ENCODE assay signal across 13 mouse cellular contexts in genomic region chr10:25271756-25272155, GRCm38 (mm10). TPM values are rescaled to one million over a fixed set of nuclear protein-coding genes. Genes with fewer than 3 reads are reported as not detected.
DNase-seq lines count a peak whose midpoint lies in the region; ATAC-seq and TF ChIP-seq lines count a peak whose summit lies in the region.
"Had no signal": no experiment of that assay in that cellular context is flagged by ENCODE, and none has a peak within 500 bp of the region (broad histone marks: within the 10 kb centered on the region; RNA-seq: fewer than 3 reads in every experiment).

No protein-coding gene starts in this region.

- H3K9me3 ChIP-seq in forebrain, embryonic 10.5 days = no peaks in the 10 kb centered on the region
- no peaks in the 10 kb centered on the region for H3K9me3 ChIP-seq in forebrain, postnatal 0 days (ENCODE audit: low read length)
- no peaks in the 10 kb centered on the region for H3K9me3 ChIP-seq in embryonic facial prominence, embryonic 13.5 days
- H3K9me3 ChIP-seq in stomach, embryonic 16.5 days (replicated peaks; ENCODE audit: control insufficient read depth, low read length) = no peaks in the 10 kb centered on the region
- H3K9me3 ChIP-seq: liver, embryonic 15.5 days had no signal

- ATAC-seq in forebrain, postnatal 0 days = no peak
- ATAC-seq in embryonic facial prominence, embryonic 13.5 days (ENCODE audit: insufficient number of reproducible peaks, insufficient read depth, low FRiP score, low TSS enrichment, low read depth) = no peak
- no peak for ATAC-seq in stomach, embryonic 16.5 days (ENCODE audit: insufficient read depth, low FRiP score)
- ATAC-seq: hindbrain, embryonic 16.5 days had no signal

- no peak overlapping the region for H3K9ac ChIP-seq in forebrain, postnatal 0 days
- H3K9ac ChIP-seq in embryonic facial prominence, embryonic 13.5 days = no peak overlapping the region
- H3K9ac ChIP-seq in stomach, embryonic 16.5 days (ENCODE audit: low read length) = no peak overlapping the region
- H3K9ac ChIP-seq: heart, embryonic 12.5 days; liver, embryonic 15.5 days had no signal

- no peak for DNase-seq in forebrain, embryonic 10.5 days (ENCODE audit: extremely low spot score, low spot score)
- no peak for DNase-seq in forebrain, postnatal 0 days
- DNase-seq in left cerebral cortex, adult 2 months (ENCODE audit: extremely low spot score in 1 of 2, low spot score in 2 of 2) = no peak
- no peak for DNase-seq in left cerebral cortex, postnatal 4 days
- DNase-seq in cerebellum, adult 9-11 months = no peak
- DNase-seq in cerebellum, postnatal 10 days = no peak
- DNase-seq: cerebellum, adult 8-10 months; kidney, postnatal 36 days had no signal

- H3K27me3 ChIP-seq in forebrain, embryonic 10.5 days (ENCODE audit: poor library complexity, severe bottlenecking) = no peaks in the 10 kb centered on the region
- no peaks in the 10 kb centered on the region for H3K27me3 ChIP-seq in forebrain, postnatal 0 days (ENCODE audit: insufficient read depth, low read length)
- H3K27me3 ChIP-seq in embryonic facial prominence, embryonic 13.5 days = no peaks in the 10 kb centered on the region
- no peaks in the 10 kb centered on the region for H3K27me3 ChIP-seq in stomach, embryonic 16.5 days (ENCODE audit: control insufficient read depth, insufficient read depth, low read length)
- H3K27me3 ChIP-seq: heart, embryonic 12.5 days; liver, embryonic 15.5 days had no signal

- H3K4me1 ChIP-seq in forebrain, embryonic 10.5 days = peaks cover 21% of the 10 kb centered on the region
- no peaks in the 10 kb centered on the region for H3K4me1 ChIP-seq in forebrain, postnatal 0 days (ENCODE audit: insufficient read depth)
- peaks cover 29% of the 10 kb centered on the region for H3K4me1 ChIP-seq in embryonic facial prominence, embryonic 13.5 days
- H3K4me1 ChIP-seq in stomach, embryonic 16.5 days (ENCODE audit: control insufficient read depth, insufficient read depth, low read length) = 0 out of 2 replicates have a peak, but pooled peaks cover 5% of the 10 kb centered on the region

- 90% methylated on average over 2 of the region's 2 CpGs for WGBS in forebrain, embryonic 10.5 days
- whole genome bisulfite sequencing in forebrain, postnatal 0 days = 90% methylated on average over 2 of the region's 2 CpGs
- 55% methylated on average over 2 of the region's 2 CpGs for WGBS in embryonic facial prominence, embryonic 13.5 days
- 58% methylated on average over 2 of the region's 2 CpGs for WGBS in stomach, embryonic 16.5 days

- H3K36me3 ChIP-seq in forebrain, embryonic 10.5 days (replicated peaks) = peaks cover 7% of the 10 kb centered on the region
- no peaks in the 10 kb centered on the region for H3K36me3 ChIP-seq in forebrain, postnatal 0 days (ENCODE audit: insufficient read depth)
- no peaks in the 10 kb centered on the region for H3K36me3 ChIP-seq in embryonic facial prominence, embryonic 13.5 days
- no peaks in the 10 kb centered on the region for H3K36me3 ChIP-seq in stomach, embryonic 16.5 days (ENCODE audit: control insufficient read depth, insufficient read depth, low read length)

- no peak overlapping the region for H3K4me3 ChIP-seq in forebrain, embryonic 10.5 days
- H3K4me3 ChIP-seq in forebrain, postnatal 0 days (ENCODE audit: low read depth, low read length) = no peak overlapping the region
- no peak overlapping the region for H3K4me3 ChIP-seq in left cerebral cortex, adult 2 months
- H3K4me3 ChIP-seq in embryonic facial prominence, embryonic 13.5 days = no peak overlapping the region
- no peak overlapping the region for H3K4me3 ChIP-seq in stomach, embryonic 16.5 days (replicated peaks; ENCODE audit: low read length)
- H3K4me3 ChIP-seq: heart, embryonic 12.5 days; liver, embryonic 15.5 days had no signal

- TF ChIP-seq CTCF in forebrain, postnatal 0 days (IDR thresholded peaks at IDR 0.05; ENCODE audit: low read depth) = no peak
- no peak for TF ChIP-seq CTCF in left cerebral cortex, adult 2 months (IDR thresholded peaks at IDR 0.05)

- H3K27ac ChIP-seq in forebrain, embryonic 10.5 days = 0 out of 2 replicates have a peak overlapping the region, but pooled peaks have one; percentile 17
- H3K27ac ChIP-seq in forebrain, postnatal 0 days (ENCODE audit: low read depth, low read length) = no peak overlapping the region
- H3K27ac ChIP-seq in left cerebral cortex, adult 2 months = peak overlapping the region; percentile 32; the same call in 1 of the 2 replicates
- H3K27ac ChIP-seq in embryonic facial prominence, embryonic 13.5 days = peak overlapping the region; percentile 51
- H3K27ac ChIP-seq in stomach, embryonic 16.5 days (ENCODE audit: low read length) = peak overlapping the region; percentile 74; the same call in 1 of the 2 replicates
- H3K27ac ChIP-seq: liver, embryonic 15.5 days had no signal

- H3K4me2 ChIP-seq in forebrain, postnatal 0 days (ENCODE audit: low read depth) = no peak overlapping the region
- no peak overlapping the region for H3K4me2 ChIP-seq in embryonic facial prominence, embryonic 13.5 days
- no peak overlapping the region for H3K4me2 ChIP-seq in stomach, embryonic 16.5 days (ENCODE audit: low read depth, low read length)
- H3K4me2 ChIP-seq: heart, embryonic 12.5 days; liver, embryonic 15.5 days had no signal

- intact Hi-C loops in left cerebral cortex, adult 2 months (cut with DNase I) = loop anchor here (1.0 to 5.0 kb wide), 3 partner anchors 26 to 871 kb away; no protein-coding TSS in a partner anchor
- intact Hi-C loops in left cerebral cortex, postnatal 4 days (cut with DNase I) = loop anchor here (10.0 kb wide), 2 partner anchors 873 to 1073 kb away; no protein-coding TSS in a partner anchor

RNA-seq across cellular contexts. Expression of gene Akap7, which starts 35.9 kb away (rescaled TPM):
- polyA plus RNA-seq in forebrain, embryonic 10.5 days (2016; fragmentation: Nextera tagmentation; extraction: Ambion mirVana) = 15.1 and 16.4 TPM in 2 replicates
- total RNA-seq in forebrain, postnatal 0 days (2014; rRNA removed) = 106 and 159 TPM in 2 replicates
- polyA plus RNA-seq in forebrain, postnatal 0 days (2015; fragmentation: Nextera tagmentation; extraction: Ambion mirVana) = 64.2 and 66.5 TPM in 2 replicates
- 10 to 100 TPM; 65.5 to 68.1 TPM for total RNA-seq in left cerebral cortex, adult 2 months (2021)
- 100 to 1,000 TPM; 146 to 153 TPM for total RNA-seq in left cerebral cortex, postnatal 4 days (2021)
- 19.8 TPM in 2 replicates for polyA plus RNA-seq in embryonic facial prominence, embryonic 13.5 days (2015; fragmentation: Nextera tagmentation; extraction: Ambion mirVana)
- 12.6 and 15.3 TPM in 2 replicates for polyA plus RNA-seq in stomach, embryonic 16.5 days (2015; fragmentation: Nextera tagmentation; extraction: Ambion mirVana)
